Mouse (Mus musculus): ENCODE data around the gene Wnt4.

Wnt4 gene

DNA sequence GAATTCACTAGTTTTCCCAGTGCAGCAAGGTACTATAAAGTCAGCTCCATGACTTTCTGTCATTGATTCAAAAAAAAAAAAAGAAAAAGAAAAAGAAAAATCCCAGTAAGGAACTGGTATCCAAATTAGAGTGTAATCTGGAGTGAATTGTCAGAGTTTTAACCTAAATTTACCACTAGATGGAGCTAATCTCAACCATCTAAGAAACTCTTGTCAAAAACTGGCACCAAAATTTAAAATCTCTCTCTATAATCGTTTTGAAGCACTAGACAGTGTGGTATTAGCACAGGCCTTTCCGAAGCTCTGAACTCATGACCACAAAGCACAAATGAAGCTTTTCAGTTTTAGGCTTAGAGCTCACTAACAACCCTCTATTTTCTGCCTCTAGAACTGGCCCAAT is 36.2 kb downstream of the Wnt4 start:
- DNase-seq = no peak

DNA sequence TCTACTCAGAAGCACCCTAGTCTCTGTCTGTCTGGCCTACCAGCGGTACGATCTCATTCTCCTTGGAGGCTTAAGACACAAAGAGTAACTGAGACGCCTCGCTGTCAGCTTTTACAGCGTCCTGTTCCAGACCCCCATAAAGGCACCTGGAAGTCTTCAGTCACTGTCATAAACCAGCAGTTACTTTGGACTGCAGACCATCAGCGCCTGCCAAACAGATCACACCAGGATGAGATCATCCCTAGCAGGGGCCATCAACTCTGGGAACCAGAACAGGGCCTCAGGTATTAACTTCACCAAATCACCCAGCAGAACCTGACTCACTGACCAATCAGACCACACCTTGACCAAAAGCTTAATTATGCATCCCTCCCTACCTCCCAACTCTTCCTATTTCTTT is 37.3 kb downstream of the Wnt4 start:
- no peak for DNase-seq

DNA sequence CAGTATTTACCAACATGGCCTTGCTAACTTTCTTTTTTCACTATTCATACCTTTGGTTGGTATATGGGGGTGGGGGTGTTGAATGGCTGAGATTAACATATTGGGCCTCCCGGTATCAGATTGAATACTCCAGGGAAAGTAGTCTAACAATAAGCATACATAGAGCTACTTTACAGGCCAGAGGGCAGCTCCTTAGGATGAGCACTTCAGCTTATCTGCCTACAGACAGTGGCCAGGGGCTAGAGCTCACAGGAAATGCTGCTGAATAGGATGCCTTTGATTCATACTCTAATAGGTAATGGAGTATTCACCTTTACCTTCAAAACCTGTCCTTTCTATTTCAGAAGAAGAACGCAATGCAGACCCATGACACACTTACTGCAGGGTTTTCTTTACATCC is 37.8 kb downstream of the Wnt4 start:
- no peak for DNase-seq

DNA sequence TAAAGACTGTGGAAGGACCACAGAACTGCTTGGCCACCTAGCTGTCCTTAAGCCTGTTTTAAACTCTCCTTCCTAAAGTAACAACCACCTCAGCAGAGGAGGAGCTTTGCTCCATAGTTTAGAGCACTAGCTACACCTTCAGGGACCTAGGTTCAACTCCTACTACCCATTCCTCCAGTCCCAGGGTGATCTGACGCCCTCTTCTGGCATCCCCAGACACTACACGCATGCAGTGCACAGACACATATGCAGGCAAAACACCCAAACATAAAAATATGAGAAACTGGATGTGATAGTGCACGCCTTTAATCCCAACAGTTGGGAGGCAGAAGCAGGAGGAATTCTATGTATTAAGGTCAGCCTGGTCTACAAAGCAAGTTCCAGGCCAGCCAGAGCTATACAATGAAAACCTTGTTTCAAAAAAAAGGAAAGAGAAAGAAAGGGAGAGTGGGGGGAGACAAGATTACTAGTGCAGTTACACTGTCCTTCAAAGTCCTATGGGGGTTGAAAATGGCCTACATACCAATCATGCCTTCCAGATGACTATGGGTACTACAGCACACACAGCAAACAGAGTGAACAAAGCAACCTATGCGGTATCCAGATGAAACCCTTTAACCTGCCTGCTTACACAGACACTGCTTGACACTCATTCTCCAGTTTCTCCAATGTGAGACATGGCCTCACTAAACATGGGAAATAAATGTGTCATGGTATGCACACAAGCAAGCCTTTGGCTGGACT is 38.9 kb downstream of the Wnt4 start:
- DNase-seq = no peak

DNA sequence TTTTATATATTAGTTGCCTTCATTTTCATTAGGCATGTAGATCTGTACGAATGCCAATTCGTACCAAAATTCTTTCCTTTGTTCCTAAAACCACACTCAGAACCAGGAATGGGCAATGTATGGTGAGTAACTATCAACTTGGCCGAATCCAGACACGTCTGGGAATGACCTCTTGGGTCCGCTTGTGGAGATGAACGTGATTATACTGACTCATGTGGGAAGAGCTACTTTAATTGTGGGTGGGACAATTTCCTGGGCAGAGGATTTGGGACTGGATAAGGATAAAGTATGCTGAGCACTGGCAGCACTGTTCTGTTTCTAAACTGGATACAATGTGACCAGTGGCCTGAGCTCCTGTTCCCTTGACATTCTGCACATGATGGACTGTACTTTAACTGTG is 47.6 kb downstream of the Wnt4 start:
- no peak for DNase-seq

DNA sequence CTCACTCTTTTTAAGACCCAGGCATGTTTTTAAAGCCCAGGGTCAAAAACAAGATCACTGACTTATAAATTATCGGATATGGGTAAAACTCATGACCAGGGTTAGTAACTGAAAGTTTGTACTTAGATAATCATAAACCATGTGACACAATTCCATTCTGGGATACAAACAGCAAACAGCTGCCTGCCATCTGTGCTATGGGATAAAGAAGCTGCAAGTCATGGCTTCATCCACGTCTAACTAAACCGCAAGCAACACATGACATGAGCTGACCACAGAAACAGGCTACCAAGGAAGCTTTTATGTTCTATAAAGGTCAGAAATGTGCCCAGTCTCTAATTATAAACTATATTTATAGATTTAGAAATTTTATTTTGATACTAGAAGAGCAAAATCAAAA is 49.2 kb downstream of the Wnt4 start:
- DNase-seq = no peak

DNA sequence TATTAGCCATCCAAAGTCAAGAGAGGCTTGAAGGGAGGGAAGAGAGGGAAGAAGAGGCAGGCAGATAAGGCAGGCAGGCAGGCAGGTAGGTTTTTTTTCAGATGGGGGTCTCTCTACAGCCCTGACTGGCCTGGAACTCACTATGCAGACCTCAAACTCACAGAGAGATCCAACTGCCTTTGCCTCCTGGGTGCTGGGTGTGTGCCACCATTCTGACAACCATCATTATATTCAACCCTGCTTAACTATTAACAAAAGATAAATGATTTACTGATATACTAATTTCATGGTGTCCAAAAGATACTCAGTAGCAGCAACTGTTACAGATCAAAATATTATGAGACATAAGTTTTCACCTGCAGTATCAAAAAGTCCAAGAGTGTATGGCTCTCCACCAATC is 54.8 kb downstream of the Wnt4 start:
- no peak for DNase-seq

DNA sequence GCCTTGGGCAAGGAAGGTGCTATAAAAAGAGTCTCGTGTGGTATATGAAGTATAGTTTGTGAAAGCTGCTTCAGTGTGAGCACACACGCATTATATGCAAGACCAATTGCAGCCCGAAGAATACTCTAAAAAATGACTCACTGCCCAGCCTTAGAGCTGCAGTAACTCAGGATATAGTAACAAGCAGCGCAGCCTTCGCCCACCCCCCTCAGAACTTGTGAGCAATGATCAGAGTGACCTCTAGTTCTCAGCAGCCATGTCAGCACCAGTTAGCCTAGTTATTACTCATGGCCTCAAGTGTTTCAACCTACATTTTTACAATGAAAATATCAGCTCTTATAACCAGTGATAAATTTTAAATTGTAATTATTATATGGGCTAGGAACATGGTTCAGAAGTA is 59.2 kb downstream of the Wnt4 start:
- no peak for DNase-seq

DNA sequence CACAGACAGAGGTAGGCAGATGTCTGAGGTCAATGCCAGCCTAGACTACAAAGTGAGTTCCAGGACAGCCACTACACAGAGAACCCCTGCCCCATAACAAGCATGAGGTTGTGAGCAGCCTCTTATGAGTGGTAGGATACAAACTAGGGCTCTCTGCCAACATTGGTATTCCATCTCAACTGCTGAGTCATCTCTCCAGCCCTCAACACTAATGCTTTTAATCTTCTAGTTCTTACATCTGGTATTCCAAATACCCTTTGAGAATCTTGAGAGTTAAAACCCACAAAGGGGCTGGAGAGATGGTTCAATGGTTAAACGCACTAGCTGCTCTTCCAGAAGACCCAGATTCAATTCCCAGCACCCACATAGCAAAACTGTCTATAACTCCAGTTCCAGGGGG is 62.1 kb downstream of the Wnt4 start:
- no peak for DNase-seq

DNA sequence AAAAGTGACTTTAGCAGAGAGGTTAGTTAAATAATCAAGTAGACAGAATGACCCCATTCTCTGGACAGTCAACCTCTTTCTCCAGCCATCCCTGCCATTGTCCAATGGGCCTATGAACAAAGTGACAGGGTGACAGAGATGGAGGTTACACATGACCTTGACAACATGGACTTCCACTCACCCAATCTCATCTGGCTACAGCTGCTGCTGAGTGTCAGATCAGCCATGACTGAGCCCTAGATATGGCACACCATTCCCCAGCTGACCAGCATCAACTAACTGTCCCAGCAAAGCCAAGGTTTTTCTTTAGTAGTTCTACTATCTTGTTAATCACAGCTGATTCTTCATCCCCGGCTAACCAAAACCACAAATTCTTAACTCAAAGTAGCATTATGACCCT is 65.5 kb downstream of the Wnt4 start:
- DNase-seq = no peak

DNA sequence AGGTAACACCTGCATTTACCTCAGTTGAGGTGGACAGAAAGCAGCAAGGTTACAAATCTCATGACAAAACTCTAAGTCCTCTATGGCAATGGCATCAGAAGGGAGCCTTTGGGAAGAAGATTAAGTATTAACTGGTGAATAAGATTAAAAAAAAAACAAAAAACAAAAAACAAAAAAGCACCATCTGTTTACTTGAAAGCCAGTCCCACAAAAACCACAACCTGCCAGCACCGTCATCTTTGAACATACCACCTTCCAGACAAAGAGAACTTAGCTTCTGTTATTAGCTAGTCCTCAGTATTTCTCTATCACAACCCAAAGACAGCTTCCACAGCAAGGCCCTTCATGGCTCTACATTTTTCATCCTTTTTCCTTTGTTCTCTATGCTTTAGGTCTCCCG is 67.8 kb downstream of the Wnt4 start:
- no peak for DNase-seq

DNA sequence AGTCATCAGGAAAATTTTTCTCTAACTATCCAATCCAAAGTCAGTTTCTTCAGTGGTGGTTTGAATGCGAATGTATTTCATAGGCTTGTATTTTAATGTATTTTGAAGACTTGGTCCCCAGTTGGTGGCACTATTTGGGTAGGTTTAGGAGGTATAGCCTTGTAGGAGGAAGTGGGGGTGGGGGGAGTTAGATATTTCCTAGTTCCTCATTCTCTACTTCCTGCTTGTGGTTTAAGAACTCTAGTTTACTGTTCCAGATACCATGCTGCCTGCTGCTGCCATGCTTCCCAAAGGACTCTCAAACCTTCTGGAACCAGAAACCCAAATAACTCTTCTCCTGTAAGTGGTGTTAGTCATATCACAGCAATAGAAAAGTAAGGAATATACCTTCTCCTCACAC is 68.5 kb downstream of the Wnt4 start:
- DNase-seq = no peak

Measured in right cerebral cortex, postnatal 4 days (tissue).